Mouse (Mus musculus) hindbrain, postnatal 0 days (tissue): Measurements from ENCODE around the gene Cnnm3. TPM values are rescaled to one million over a fixed set of nuclear protein-coding genes. Genes with fewer than 3 reads are reported as not detected.

ENCODE experiments used
- ATAC-seq: fragments of 200-750 bp; cut with Nextera tagmentation; 2 replicates; pipeline ENCODE4 v1.8.0; 2017; ENCODE audit warnings: mild to moderate bottlenecking, moderate TSS enrichment, moderate library complexity
- DNase-seq: peaks from one replicate; pipeline ENCODE4 v3.0.0-alpha.2; 2015; ENCODE audit warnings: low spot score
- H3K27ac ChIP-seq: fragments of 300-500 bp; sonication (generic); 2 replicates; pipeline ENCODE4 v1.5.1; 2014; ENCODE audit warnings: mild to moderate bottlenecking
- H3K27me3 ChIP-seq: fragments of 300-500 bp; sonication (generic); 2 replicates; pipeline ENCODE4 v1.6.1; 2014; ENCODE audit warnings: low read length, mixed read lengths; ENCODE audit not compliant: insufficient read depth
- H3K36me3 ChIP-seq: fragments of 300-500 bp; sonication (generic); 2 replicates; pipeline ENCODE4 v1.6.1; 2014; ENCODE audit warnings: low read length, mixed read lengths; ENCODE audit not compliant: insufficient read depth
- H3K4me1 ChIP-seq: fragments of 300-500 bp; sonication (generic); 2 replicates; pipeline ENCODE4 v1.6.1; 2014; ENCODE audit warnings: antibody characterized with exemption, low read length, mixed read lengths; ENCODE audit not compliant: insufficient read depth
- H3K4me2 ChIP-seq: fragments of 300-500 bp; sonication (generic); 2 replicates; pipeline ENCODE4 v1.6.1; 2014; ENCODE audit warnings: low read depth, mild to moderate bottlenecking, low read length, moderate library complexity, mixed read lengths
- H3K4me3 ChIP-seq: fragments of 300-500 bp; sonication (generic); 2 replicates; pipeline ENCODE4 v1.5.1; 2014; ENCODE audit warnings: low read length
- H3K9ac ChIP-seq: fragments of 300-500 bp; sonication (generic); replicated peaks from 2 replicates; pipeline ENCODE4 v1.6.1; 2014; ENCODE audit warnings: mild to moderate bottlenecking, low read length, moderate library complexity, mixed read lengths
- H3K9me3 ChIP-seq: fragments of 300-500 bp; sonication (generic); 2 replicates; pipeline ENCODE4 v1.6.1; 2016; ENCODE audit warnings: low read length, mixed read lengths
- CTCF ChIP-seq: IDR thresholded peaks from 2 replicates; pipeline ENCODE4 v1.5.1; 2016; ENCODE audit warnings: antibody characterized with exemption, control low read depth, low read depth
- WGBS: fragments of 180-500 bp; shearing (Covaris S2); extraction: QIAGEN DNeasy Blood & Tissue Kit; methylation state at CpG from one replicate; pipeline ENCODE4 v1.1.7; 2014; 5-methylcytosine and 5-hydroxymethylcytosine counted together
- polyA plus RNA-seq: library from polyadenylated mRNA; unstranded; fragments of >200 nt; fragmentation: Nextera tagmentation; extraction: Ambion mirVana; gene quantifications from 2 replicates; pipeline ENCODE4 v1.2.1, GENCODE M21; 2015
- total RNA-seq: library from RNA; depleted of rRNA; stranded (reverse); fragments of >200 nt; gene quantifications from 2 replicates; pipeline ENCODE4 v1.2.3, GENCODE M21; 2014

Cnnm3 gene
- total and polyA plus RNA-seq, 2 experiments from 2014 or later = 5.4 to 35.9 TPM

GRCm38 (mm10) chr1:36497312-36497711, 14.4 kb upstream of the Cnnm3 start:
- ATAC-seq = no peak

GRCm38 (mm10) chr1:36501261-36501660, 10.4 kb upstream of the Cnnm3 start:
- DNase-seq (peak; percentile 85), ATAC-seq (peak; percentile 43)
- Histone ChIP-seq H3K4me1 (no peaks in the 10 kb centered on the region), H3K9me3 (no peaks in the 10 kb centered on the region), H3K27ac (no peak overlapping the region), H3K4me3 (no peak overlapping the region), H3K36me3 (peaks cover 19% of the 10 kb centered on the region), H3K4me2 (no peak overlapping the region), H3K9ac (no peak overlapping the region), H3K27me3 (no peaks in the 10 kb centered on the region)
- 5% methylated on average over 3 of the region's 3 CpGs for WGBS
- TF ChIP-seq CTCF = peak; percentile 93

More at GRCm38 (mm10) chr1:36497312-36497711, 14.4 kb upstream of the Cnnm3 start:
- Histone ChIP-seq H3K27ac (no peak overlapping the region), H3K4me3 (no peak overlapping the region), H3K36me3 (peaks cover 19% of the 10 kb centered on the region), H3K27me3 (no peaks in the 10 kb centered on the region), H3K9me3 (no peaks in the 10 kb centered on the region), H3K4me2 (no peak overlapping the region), H3K9ac (no peak overlapping the region), H3K4me1 (no peaks in the 10 kb centered on the region)
- 48% methylated on average over 2 of the region's 2 CpGs for WGBS
- no peak for TF ChIP-seq CTCF
- no peak for DNase-seq

- H3K9ac ChIP-seq = no peak overlapping the region
- no peaks in the 10 kb centered on the region for H3K27me3 ChIP-seq
- WGBS = 80% methylated on average over 5 of the region's 5 CpGs
- no peak for DNase-seq
- H3K36me3 ChIP-seq = peaks cover 9% of the 10 kb centered on the region; the same call in 1 of the 2 replicates
- no peak for TF ChIP-seq CTCF
- ATAC-seq = no peak
- no peaks in the 10 kb centered on the region for H3K9me3 ChIP-seq
- no peak overlapping the region for H3K4me3 ChIP-seq
- H3K27ac ChIP-seq = no peak overlapping the region
- no peak overlapping the region for H3K4me2 ChIP-seq
- H3K4me1 ChIP-seq = peaks cover 2% of the 10 kb centered on the region; the same call in 1 of the 2 replicates
These were observed 3.4 kb upstream of the Cnnm3 start for GRCm38 (mm10) chr1:36508238-36508637.

- peak; percentile 75 for DNase-seq
- ATAC-seq = peak; percentile 67
- peak overlapping the region; percentile 93 for H3K4me3 ChIP-seq
- no peaks in the 10 kb centered on the region for H3K27me3 ChIP-seq
- H3K27ac ChIP-seq = peak overlapping the region; percentile 97
- WGBS = under 1% methylated on average over 83 of the region's 126 CpGs
- TF ChIP-seq CTCF = no peak
- no peaks in the 10 kb centered on the region for H3K9me3 ChIP-seq
- H3K4me1 ChIP-seq = peaks cover 20% of the 10 kb centered on the region
- peak overlapping the region; percentile 83 for H3K9ac ChIP-seq
- H3K36me3 ChIP-seq = peaks cover 6% of the 10 kb centered on the region; the same call in 1 of the 2 replicates
- peak overlapping the region; percentile 87 for H3K4me2 ChIP-seq
These were observed 660 bp downstream of the Cnnm3 start for GRCm38 (mm10) chr1:36512089-36512965.

DNA sequence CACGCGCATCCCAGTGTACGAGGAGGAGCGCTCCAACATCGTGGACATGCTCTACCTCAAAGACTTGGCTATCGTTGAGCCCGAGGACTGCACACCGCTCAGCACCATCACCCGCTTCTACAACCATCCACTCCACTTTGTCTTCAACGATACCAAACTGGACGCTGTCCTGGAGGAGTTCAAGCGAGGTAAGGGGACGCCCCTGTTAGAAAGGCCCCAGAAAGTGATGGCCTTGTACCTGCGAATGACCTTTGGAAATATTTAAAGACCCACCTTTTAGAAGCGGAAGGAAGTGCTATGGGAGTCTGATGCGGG, 1.3 kb downstream of the Cnnm3 start:
- ATAC-seq (no peak), DNase-seq (no peak)
- no peak for TF ChIP-seq CTCF
- Histone ChIP-seq H3K4me2 (peak overlapping the region; percentile 87), H3K9ac (peak overlapping the region; percentile 83), H3K4me1 (peaks cover 20% of the 10 kb centered on the region), H3K4me3 (peak overlapping the region; percentile 93), H3K27ac (peak overlapping the region; percentile 97), H3K9me3 (no peaks in the 10 kb centered on the region), H3K36me3 (peaks cover under 1% of the 10 kb centered on the region; the same call in 1 of the 2 replicates), H3K27me3 (no peaks in the 10 kb centered on the region)
- under 1% methylated on average over 16 of the region's 16 CpGs for WGBS

- Histone ChIP-seq H3K9me3 (no peaks in the 10 kb centered on the region), H3K36me3 (no peaks in the 10 kb centered on the region), H3K9ac (peak overlapping the region; percentile 83), H3K27ac (peak overlapping the region; percentile 97; the same call in 1 of the 2 replicates), H3K4me3 (peak overlapping the region; percentile 93), H3K4me1 (peaks cover 20% of the 10 kb centered on the region), H3K4me2 (peak overlapping the region; percentile 87), H3K27me3 (no peaks in the 10 kb centered on the region)
- 5% methylated on average over 1 of the region's 1 CpGs for WGBS
- DNase-seq = peak; percentile 52
- no peak for TF ChIP-seq CTCF
- no peak for ATAC-seq
These were observed 1.6 kb downstream of the Cnnm3 start for GRCm38 (mm10) chr1:36513310-36513709.

DNA sequence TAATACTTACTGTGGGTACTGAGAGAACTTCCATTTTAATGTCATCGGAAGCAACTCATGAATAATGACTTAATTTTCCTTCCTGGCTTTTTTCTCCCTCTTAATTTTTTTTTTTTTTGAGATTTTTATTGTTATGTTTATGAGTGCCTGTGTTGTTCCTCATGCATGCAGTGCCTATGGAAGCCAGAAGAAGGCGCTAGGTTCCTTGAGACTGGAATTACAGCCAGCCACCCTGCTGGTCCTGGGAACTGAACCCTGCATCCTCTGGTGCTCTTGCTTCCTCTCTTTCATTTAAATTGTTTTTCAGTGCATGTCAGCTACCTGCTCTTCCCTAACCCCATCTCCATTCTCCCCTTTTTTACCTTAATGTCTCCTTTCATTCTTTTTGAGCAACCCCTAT, 2.1 kb downstream of the Cnnm3 start:
- WGBS = 17% methylated on average over 2 of the region's 2 CpGs
- no peaks in the 10 kb centered on the region for H3K9me3 ChIP-seq
- no peak overlapping the region for H3K27ac ChIP-seq
- TF ChIP-seq CTCF = peak; percentile 74
- H3K4me1 ChIP-seq = peaks cover 20% of the 10 kb centered on the region
- DNase-seq = peak; percentile 74
- ATAC-seq = no peak
- no peaks in the 10 kb centered on the region for H3K27me3 ChIP-seq
- H3K36me3 ChIP-seq = 0 out of 2 replicates have a peak, but pooled peaks cover 2% of the 10 kb centered on the region
- peak overlapping the region; percentile 87 for H3K4me2 ChIP-seq
- H3K9ac ChIP-seq = no peak overlapping the region
- peak overlapping the region; percentile 93 for H3K4me3 ChIP-seq
